Mouse (Mus musculus): ENCODE results near the gene Reck.

The Reck gene

DNA sequence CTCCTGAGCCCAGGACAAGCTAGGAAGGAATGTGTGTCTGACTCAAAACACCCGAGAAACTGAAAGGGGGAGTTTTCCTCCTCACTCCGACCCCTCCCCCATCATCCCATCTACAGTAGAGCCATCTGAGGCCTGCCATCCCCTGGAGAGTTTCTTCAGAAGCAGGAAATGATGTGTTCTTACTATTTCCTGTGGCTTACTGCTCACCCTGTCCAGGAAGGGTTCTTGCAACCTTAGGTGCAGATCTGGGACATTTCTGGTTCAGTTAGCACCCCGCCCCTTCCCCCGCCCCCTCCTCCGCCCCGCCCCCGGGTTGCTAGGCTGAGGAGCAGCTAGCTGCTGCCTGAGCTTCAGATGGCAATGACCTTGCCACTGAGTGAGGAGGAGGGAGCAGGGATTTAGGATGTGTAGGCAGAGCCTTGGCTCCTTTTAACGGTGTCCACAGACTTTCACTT lies 96.8 kb downstream of the Reck start:
- no peak for TF ChIP-seq GATA4 (IDR thresholded peaks at IDR 0.05; ENCODE audit: insufficient replicate concordance, low read length)

GRCm38 (mm10) chr4:43973526-43973981 lies 98.2 kb downstream of the Reck start:
- no peak for TF ChIP-seq GATA4 (IDR thresholded peaks at IDR 0.05; ENCODE audit: insufficient replicate concordance, low read length)

- TF ChIP-seq GATA4 (IDR thresholded peaks at IDR 0.05; ENCODE audit: insufficient replicate concordance, low read length) = no peak
Measured at GRCm38 (mm10) chr4:43974914-43975616, 99.7 kb downstream of the Reck start.

DNA sequence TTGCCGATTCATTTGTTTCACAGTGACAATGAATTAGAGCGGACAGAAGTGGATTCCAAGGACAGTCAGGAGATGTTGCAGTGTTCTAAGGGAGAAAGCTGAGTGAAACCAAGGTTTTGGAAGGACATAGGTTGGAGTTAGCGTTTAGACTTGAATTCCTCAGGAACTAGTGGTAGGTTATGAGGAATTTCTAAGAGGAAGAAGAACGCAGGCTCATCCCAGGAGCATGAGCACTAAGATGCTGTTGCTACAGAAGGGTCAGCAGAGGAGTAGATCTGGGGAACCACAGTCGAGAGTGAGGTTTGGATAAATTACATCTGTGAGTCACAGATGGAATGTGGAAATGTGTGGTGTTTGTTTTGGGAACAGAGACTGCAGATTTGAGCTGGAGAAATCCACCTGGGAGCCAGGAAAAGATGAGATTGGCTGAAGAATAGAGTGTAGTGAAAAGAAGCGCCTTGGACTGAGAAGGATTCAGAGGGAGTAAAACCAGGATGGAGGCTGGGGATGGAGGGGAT lies 101.0 kb downstream of the Reck start:
- no peak for TF ChIP-seq GATA4 (IDR thresholded peaks at IDR 0.05; ENCODE audit: insufficient replicate concordance, low read length)

GRCm38 (mm10) chr4:43978521-43979443 lies 103.5 kb downstream of the Reck start:
- TF ChIP-seq GATA4 (IDR thresholded peaks at IDR 0.05; ENCODE audit: insufficient replicate concordance, low read length) = no peak

DNA sequence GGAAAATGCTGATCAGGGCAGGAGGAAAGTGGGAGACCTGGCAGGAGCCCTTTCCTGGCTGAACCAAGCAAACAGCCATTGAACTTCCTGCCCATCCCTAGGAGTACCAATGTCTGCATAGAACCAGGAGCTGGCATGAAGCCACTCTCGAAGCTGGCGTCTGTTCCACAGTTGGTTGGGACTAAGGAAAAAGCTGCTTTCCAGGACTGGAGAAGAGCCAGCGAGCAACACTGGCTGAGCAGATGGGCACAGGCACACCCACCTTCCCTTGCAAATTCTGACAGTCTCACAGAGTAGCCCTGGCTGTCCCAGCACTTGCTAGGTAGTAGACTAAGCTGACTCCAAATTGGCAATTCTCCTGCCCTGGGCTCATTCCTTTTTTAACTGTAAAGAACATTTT lies 104.4 kb downstream of the Reck start:
- no peak for TF ChIP-seq GATA4 (IDR thresholded peaks at IDR 0.05; ENCODE audit: insufficient replicate concordance, low read length)

DNA sequence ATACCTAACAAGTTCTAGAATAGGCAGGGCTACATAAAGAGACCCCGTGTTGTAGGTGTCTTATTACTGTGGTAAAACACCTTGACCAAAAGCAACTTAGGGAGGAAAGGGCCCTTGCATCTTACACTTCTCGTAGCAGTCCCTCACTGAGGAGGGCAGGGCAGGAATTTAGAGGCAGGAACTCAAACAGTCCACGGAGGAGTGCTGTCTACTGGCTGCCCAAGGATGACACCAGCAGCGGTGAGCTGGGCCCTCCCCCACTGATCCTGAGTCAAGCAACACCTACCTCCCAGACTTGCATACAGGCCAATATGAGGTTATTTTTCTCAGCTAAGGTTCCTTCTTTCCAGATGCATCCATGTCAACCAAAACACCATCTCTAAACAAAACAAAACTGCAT lies 104.9 kb downstream of the Reck start:
- TF ChIP-seq GATA4 (IDR thresholded peaks at IDR 0.05; ENCODE audit: insufficient replicate concordance, low read length) = no peak

- TF ChIP-seq GATA4 (IDR thresholded peaks at IDR 0.05; ENCODE audit: insufficient replicate concordance, low read length) = no peak
Measured at GRCm38 (mm10) chr4:43980846-43981245, 105.5 kb downstream of the Reck start.

- TF ChIP-seq GATA4 (IDR thresholded peaks at IDR 0.05; ENCODE audit: insufficient replicate concordance, low read length) = no peak
Measured at GRCm38 (mm10) chr4:43981251-43981650, 105.9 kb downstream of the Reck start.

GRCm38 (mm10) chr4:43982053-43982732 lies 106.9 kb downstream of the Reck start:
- TF ChIP-seq GATA4 (IDR thresholded peaks at IDR 0.05; ENCODE audit: insufficient replicate concordance, low read length) = no peak

DNA sequence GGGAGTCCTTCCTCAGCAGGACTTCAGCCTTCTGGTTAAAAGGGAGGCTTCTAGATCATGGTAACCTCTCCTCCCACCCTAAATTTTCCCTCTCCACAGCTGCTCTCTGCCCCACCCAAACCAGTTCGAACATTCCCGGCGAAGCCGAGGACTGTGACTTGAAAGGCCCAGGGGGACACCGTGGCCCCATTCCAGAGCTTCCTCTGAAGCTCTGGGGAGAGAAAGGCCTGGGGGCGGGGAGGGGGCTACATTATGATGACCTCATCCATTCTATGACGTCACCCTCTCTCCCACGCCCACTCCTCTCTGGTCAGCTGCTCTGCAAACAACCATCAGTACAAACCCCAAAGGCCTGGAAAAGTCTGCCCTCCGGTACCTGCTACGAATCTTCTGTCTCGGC lies 107.9 kb downstream of the Reck start, which contains the start of gene Ccin:
Gene Ccin, plus strand, starts transcription at position 303 of the 400 bp plus-strand sequence.
- TF ChIP-seq GATA4 (IDR thresholded peaks at IDR 0.05; ENCODE audit: insufficient replicate concordance, low read length) = no peak

DNA sequence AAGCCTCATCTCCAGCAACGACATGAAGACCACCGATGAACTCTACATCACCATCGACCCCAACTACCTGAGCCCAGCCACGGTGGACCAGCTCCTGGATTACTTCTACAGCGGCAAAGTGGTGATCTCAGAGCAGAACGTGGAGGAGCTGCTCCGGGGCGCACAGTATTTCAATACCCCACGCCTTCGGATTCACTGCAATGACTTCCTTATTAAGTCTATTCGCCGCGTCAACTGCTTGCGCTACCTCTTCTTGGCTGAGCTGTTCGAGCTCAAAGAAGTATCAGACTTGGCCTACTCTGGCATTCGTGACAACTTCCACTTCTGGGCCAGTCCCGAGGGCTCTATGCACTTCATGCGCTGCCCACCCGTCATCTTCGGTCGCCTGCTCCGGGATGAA lies 108.4 kb downstream of the Reck start:
- TF ChIP-seq GATA4 (IDR thresholded peaks at IDR 0.05; ENCODE audit: insufficient replicate concordance, low read length) = no peak

DNA sequence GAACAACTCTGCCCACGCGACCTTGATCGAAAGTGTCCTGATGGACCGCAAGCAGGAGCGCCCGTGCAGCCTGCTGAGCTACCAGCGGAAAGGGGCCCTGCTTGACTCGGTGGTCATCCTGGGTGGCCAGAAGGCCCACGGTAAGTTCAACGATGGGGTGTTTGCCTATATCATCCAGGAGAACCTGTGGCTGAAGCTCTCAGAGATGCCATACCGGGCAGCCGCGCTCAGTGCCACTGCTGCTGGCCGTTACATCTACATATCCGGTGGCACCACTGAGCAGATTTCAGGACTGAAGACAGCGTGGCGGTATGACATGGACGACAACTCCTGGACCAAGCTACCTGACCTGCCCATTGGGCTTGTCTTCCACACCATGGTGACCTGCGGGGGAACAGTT lies 109.0 kb downstream of the Reck start:
- TF ChIP-seq GATA4 (IDR thresholded peaks at IDR 0.05; ENCODE audit: insufficient replicate concordance, low read length) = no peak

- TF ChIP-seq GATA4 (IDR thresholded peaks at IDR 0.05; ENCODE audit: insufficient replicate concordance, low read length) = no peak
Measured at GRCm38 (mm10) chr4:43988976-43989375, 113.6 kb downstream of the Reck start.

GRCm38 (mm10) chr4:43993072-43993471 lies 117.7 kb downstream of the Reck start:
- no peak for TF ChIP-seq GATA4 (IDR thresholded peaks at IDR 0.05; ENCODE audit: insufficient replicate concordance, low read length)
